Comparison of ENCODE assay signal across 13 mouse cellular contexts in genomic region chr6:52085932-52086643, GRCm38 (mm10).
DNase-seq lines count a peak whose midpoint lies in the region; ATAC-seq and TF ChIP-seq lines count a peak whose summit lies in the region.
"Had no signal": no experiment of that assay in that cellular context is flagged by ENCODE, and none has a peak within 500 bp of the region (broad histone marks: within the 10 kb centered on the region; RNA-seq: fewer than 3 reads in every experiment).

No protein-coding gene starts in this region.

- H3K9me3 ChIP-seq in lung, embryonic 14.5 days (ENCODE audit: low read depth, low read length): no peaks in the 10 kb centered on the region
- no peaks in the 10 kb centered on the region for H3K9me3 ChIP-seq in heart, embryonic 15.5 days (replicated peaks)
- H3K9me3 ChIP-seq in forebrain, embryonic 10.5 days: no peaks in the 10 kb centered on the region; the same call in 1 of the 2 replicates
- H3K9me3 ChIP-seq: neural tube, embryonic 13.5 days had no signal

- ATAC-seq in lung, embryonic 14.5 days (ENCODE audit: insufficient read depth): peak; percentile 92
- ATAC-seq in heart, embryonic 15.5 days (replicated peaks; ENCODE audit: insufficient number of reproducible peaks, insufficient read depth, low FRiP score, low read depth): no peak
- ATAC-seq: hindbrain, postnatal 0 days had no signal

- no peak overlapping the region for H3K4me3 ChIP-seq in lung, embryonic 14.5 days (ENCODE audit: low read depth, low read length)
- H3K4me3 ChIP-seq in lung, adult 2 months (replicated peaks; ENCODE audit: extremely low read depth, low read depth, low read length): no peak overlapping the region
- no peak overlapping the region for H3K4me3 ChIP-seq in heart, embryonic 15.5 days
- H3K4me3 ChIP-seq in forebrain, embryonic 10.5 days: no peak overlapping the region
- H3K4me3 ChIP-seq: neural tube, embryonic 13.5 days had no signal

- peaks cover 3% of the 10 kb centered on the region; the same call in 1 of the 2 replicates for H3K4me1 ChIP-seq in lung, embryonic 14.5 days (ENCODE audit: insufficient read depth)
- H3K4me1 ChIP-seq in lung, adult 2 months (ENCODE audit: control insufficient read depth, insufficient read depth, low read length): peaks cover 4% of the 10 kb centered on the region; the same call in 1 of the 2 replicates
- H3K4me1 ChIP-seq in heart, embryonic 15.5 days (replicated peaks): peaks cover 6% of the 10 kb centered on the region; the same call in 1 of the 2 replicates
- no peaks in the 10 kb centered on the region for H3K4me1 ChIP-seq in forebrain, embryonic 10.5 days
- H3K4me1 ChIP-seq: neural tube, embryonic 13.5 days had no signal

- peak; percentile 40; the same call in 1 of the 2 replicates for TF ChIP-seq CTCF in lung, embryonic 14.5 days (IDR thresholded peaks at IDR 0.05; ENCODE audit: low read depth)
- TF ChIP-seq CTCF in lung, adult 2 months (IDR thresholded peaks at IDR 0.05; ENCODE audit: insufficient read depth, low read length): no peak

- H3K9ac ChIP-seq in lung, embryonic 14.5 days: no peak overlapping the region
- no peak overlapping the region for H3K9ac ChIP-seq in heart, embryonic 15.5 days
- H3K9ac ChIP-seq: neural tube, embryonic 13.5 days had no signal

- 22% methylated on average over 17 of the region's 17 CpGs for WGBS in lung, embryonic 14.5 days
- 33% methylated on average over 17 of the region's 17 CpGs for WGBS in lung, adult 2 months
- WGBS in heart, embryonic 15.5 days: 15% methylated on average over 17 of the region's 17 CpGs
- 84% methylated on average over 17 of the region's 17 CpGs for WGBS in forebrain, embryonic 10.5 days

- no peaks in the 10 kb centered on the region for H3K27me3 ChIP-seq in lung, embryonic 14.5 days (ENCODE audit: insufficient read depth, low read length)
- peaks cover 51% of the 10 kb centered on the region for H3K27me3 ChIP-seq in heart, embryonic 15.5 days
- H3K27me3 ChIP-seq in forebrain, embryonic 10.5 days (ENCODE audit: poor library complexity, severe bottlenecking): no peaks in the 10 kb centered on the region
- H3K27me3 ChIP-seq: CH12.LX; neural tube, embryonic 13.5 days had no signal

- TF ChIP-seq POLR2A in lung, adult 2 months (IDR thresholded peaks at IDR 0.05; ENCODE audit: borderline replicate concordance, extremely low read depth, low read depth, low read length): no peak

- peak overlapping the region; percentile 31 for H3K27ac ChIP-seq in lung, embryonic 14.5 days (ENCODE audit: low read depth)
- no peak overlapping the region for H3K27ac ChIP-seq in heart, embryonic 15.5 days
- H3K27ac ChIP-seq in forebrain, embryonic 10.5 days: no peak overlapping the region
- H3K27ac ChIP-seq: hindbrain, postnatal 0 days; neural tube, embryonic 13.5 days had no signal

- H3K4me2 ChIP-seq in lung, embryonic 14.5 days: peak overlapping the region; percentile 40; the same call in 1 of the 2 replicates
- H3K4me2 ChIP-seq in heart, embryonic 15.5 days: peak overlapping the region; percentile 11; the same call in 1 of the 2 replicates
- H3K4me2 ChIP-seq: neural tube, embryonic 13.5 days had no signal

- no peaks in the 10 kb centered on the region for H3K36me3 ChIP-seq in lung, embryonic 14.5 days (ENCODE audit: insufficient read depth)
- H3K36me3 ChIP-seq in heart, embryonic 15.5 days: no peaks in the 10 kb centered on the region
- H3K36me3 ChIP-seq in forebrain, embryonic 10.5 days (replicated peaks): no peaks in the 10 kb centered on the region
- H3K36me3 ChIP-seq: neural tube, embryonic 13.5 days had no signal

- DNase-seq in lung, embryonic 14.5 days: peak; percentile 92
- no peak for DNase-seq in lung, adult 2 months
- DNase-seq in kidney, postnatal 4 days: peak; percentile 59 to 67
- DNase-seq in yolk sac, embryonic 10.5 days (ENCODE audit: low spot score): peak; percentile 8
- no peak for DNase-seq in frontal cortex, postnatal 25 days (ENCODE audit: low spot score in 2 of 2)
- no peak for DNase-seq in thymus, adult 18-20 months
- no peak for DNase-seq in forebrain, embryonic 10.5 days (ENCODE audit: extremely low spot score, low spot score)
- DNase-seq: cerebellum, adult 9-10 months; thymus, postnatal 4 days had no signal

Comparison
In these comparisons a context has a peak if more than half of its experiments do, and no peak if none do; other contexts are left out.
1. DNase-seq: peak in lung, embryonic 14.5 days (single experiment), kidney, postnatal 4 days (2 of 2) and yolk sac, embryonic 10.5 days (single experiment); none in lung, adult 2 months (single experiment), frontal cortex, postnatal 25 days (0 of 2), thymus, adult 18-20 months (0 of 2) and forebrain, embryonic 10.5 days (single experiment).